ENCODE assay signal across 9 mouse cellular contexts in genomic region chr13:23506819-23507515, GRCm38 (mm10). TPM values are rescaled to one million over a fixed set of nuclear protein-coding genes. Genes with fewer than 3 reads are reported as not detected.
DNase-seq lines count a peak whose midpoint lies in the region; ATAC-seq and TF ChIP-seq lines count a peak whose summit lies in the region.
"Had no signal": no experiment of that assay in that cellular context is flagged by ENCODE, and none has a peak within 500 bp of the region (broad histone marks: within the 10 kb centered on the region; RNA-seq: fewer than 3 reads in every experiment).

No protein-coding gene starts in this region.

- no peaks in the 10 kb centered on the region for H3K9me3 ChIP-seq in heart, embryonic 15.5 days (replicated peaks)
- H3K9me3 ChIP-seq in ES-E14 (ENCODE audit: control insufficient read depth, insufficient read depth, low read depth, low read length): no peaks in the 10 kb centered on the region
- no peaks in the 10 kb centered on the region for H3K9me3 ChIP-seq in embryonic facial prominence, embryonic 15.5 days (replicated peaks)
- no peaks in the 10 kb centered on the region for H3K9me3 ChIP-seq in liver, embryonic 16.5 days (replicated peaks; ENCODE audit: control insufficient read depth, low read length)

- no peak for ATAC-seq in heart, embryonic 15.5 days (replicated peaks; ENCODE audit: insufficient number of reproducible peaks, insufficient read depth, low FRiP score, low read depth)
- ATAC-seq in embryonic facial prominence, embryonic 15.5 days (ENCODE audit: insufficient number of reproducible peaks, low FRiP score, low TSS enrichment, low read depth): no peak
- 0 out of 2 replicates have a peak, but pooled peaks have one; percentile 40 for ATAC-seq in liver, embryonic 16.5 days (ENCODE audit: low read depth)
- ATAC-seq in frontal cortex, adult (ENCODE audit: low TSS enrichment): no peak

- peaks cover 26% of the 10 kb centered on the region for H3K4me1 ChIP-seq in heart, embryonic 15.5 days (replicated peaks)
- peaks cover 6 to 7% of the 10 kb centered on the region in 2 experiments; a peak in 2 of 4 replicates for H3K4me1 ChIP-seq in ES-E14 (ENCODE audit: control insufficient read depth in 2 of 2, insufficient read depth in 2 of 2, low read length in 2 of 2, poor library complexity in 1 of 2)
- H3K4me1 ChIP-seq in embryonic facial prominence, embryonic 15.5 days: peaks cover 17% of the 10 kb centered on the region; the same call in 1 of the 2 replicates
- peaks cover 38% of the 10 kb centered on the region for H3K4me1 ChIP-seq in liver, embryonic 16.5 days (ENCODE audit: control insufficient read depth, low read depth, low read length)

- H3K4me2 ChIP-seq in heart, embryonic 15.5 days: peak overlapping the region; percentile 62
- peak overlapping the region; percentile 15; the same call in 1 of the 2 replicates for H3K4me2 ChIP-seq in embryonic facial prominence, embryonic 15.5 days (replicated peaks)
- H3K4me2 ChIP-seq in liver, embryonic 16.5 days (ENCODE audit: low read depth, low read length): peak overlapping the region; percentile 73

- H3K9ac ChIP-seq in heart, embryonic 15.5 days: no peak overlapping the region
- H3K9ac ChIP-seq in ES-E14 (ENCODE audit: insufficient read depth, low read depth, low read length, poor library complexity, severe bottlenecking): peak overlapping the region; percentile 38; the same call in 1 of the 2 replicates
- H3K9ac ChIP-seq in embryonic facial prominence, embryonic 15.5 days: no peak overlapping the region
- no peak overlapping the region for H3K9ac ChIP-seq in liver, embryonic 16.5 days (ENCODE audit: low read depth, low read length)

- H3K36me3 ChIP-seq in heart, embryonic 15.5 days: no peaks in the 10 kb centered on the region
- H3K36me3 ChIP-seq in ES-E14 (ENCODE audit: control insufficient read depth, insufficient read depth, low read length, poor library complexity, severe bottlenecking): no peaks in the 10 kb centered on the region
- H3K36me3 ChIP-seq in embryonic facial prominence, embryonic 15.5 days: no peaks in the 10 kb centered on the region
- H3K36me3 ChIP-seq in liver, embryonic 16.5 days (ENCODE audit: control insufficient read depth, insufficient read depth): no peaks in the 10 kb centered on the region

- 0 out of 2 replicates have a peak overlapping the region, but pooled peaks have one; percentile 36 for H3K4me3 ChIP-seq in heart, embryonic 15.5 days
- peak overlapping the region; percentile 51 to 69 for H3K4me3 ChIP-seq in ES-E14 (ENCODE audit: insufficient read depth in 1 of 2, low read depth in 1 of 2, low read length in 2 of 2, poor library complexity in 1 of 2, severe bottlenecking in 1 of 2)
- H3K4me3 ChIP-seq in embryonic facial prominence, embryonic 15.5 days (replicated peaks): no peak overlapping the region
- peak overlapping the region; percentile 59 for H3K4me3 ChIP-seq in liver, embryonic 16.5 days (ENCODE audit: low read depth, low read length)

- no peaks in the 10 kb centered on the region for H3K27me3 ChIP-seq in heart, embryonic 15.5 days
- no peaks in the 10 kb centered on the region for H3K27me3 ChIP-seq in embryonic facial prominence, embryonic 15.5 days
- no peaks in the 10 kb centered on the region for H3K27me3 ChIP-seq in liver, embryonic 16.5 days (ENCODE audit: control insufficient read depth, insufficient read depth, low read depth, low read length)

- intact Hi-C loops in left cerebral cortex, postnatal 25 days (cut with DNase I): no loop called here

- H3K27ac ChIP-seq in heart, embryonic 15.5 days: peak overlapping the region; percentile 51; the same call in 1 of the 2 replicates
- peak overlapping the region; percentile 52; the same call in 1 of the 2 replicates for H3K27ac ChIP-seq in ES-E14 (ENCODE audit: insufficient read depth, low read depth, low read length, poor library complexity, severe bottlenecking)
- H3K27ac ChIP-seq in embryonic facial prominence, embryonic 15.5 days (replicated peaks): no peak overlapping the region
- H3K27ac ChIP-seq in liver, embryonic 16.5 days (ENCODE audit: low read length): 0 out of 2 replicates have a peak overlapping the region, but pooled peaks have one; percentile 14

- WGBS in heart, embryonic 15.5 days: 35% methylated on average over 14 of the region's 14 CpGs
- 30% methylated on average over 14 of the region's 14 CpGs for WGBS in embryonic facial prominence, embryonic 15.5 days
- 13% methylated on average over 14 of the region's 14 CpGs for WGBS in liver, embryonic 16.5 days (ENCODE audit: insufficient replicate concordance)

- in situ Hi-C loops in ES-E14 (cut with MboI; ENCODE audit: low sequenced_read_pairs in 2 of 2, unreplicated experiment in 2 of 2): loop anchor here (25.0 kb wide), 1 partner anchor 195 kb away; no protein-coding TSS in a partner anchor

- DNase-seq in heart, postnatal 4 days: no peak
- DNase-seq in ES-E14 (ENCODE audit: low read depth, low spot score): peak; percentile 79
- no peak for DNase-seq in T-cell, adult 2 months (ENCODE audit: low spot score)
- no peak for DNase-seq in left cerebral cortex, postnatal 25 days (ENCODE audit: low spot score in 2 of 2)

TF ChIP-seq in ES-E14, 5 proteins besides CTCF, POLR2A, EP300 and RAD21:
- no peak for TF ChIP-seq MAFK (IDR thresholded peaks at IDR 0.05; ENCODE audit: insufficient read depth, low read depth, low read length)
- TF ChIP-seq ZNF384 (IDR thresholded peaks at IDR 0.05; ENCODE audit: low read depth, low read length): peak; percentile 65; the same call in 1 of the 2 replicates

RNA-seq across cellular contexts. Expression of gene Btn2a2, which starts 18.3 kb away (rescaled TPM):
- 0.31 and 0.41 TPM in 2 replicates for polyA plus RNA-seq in heart, embryonic 15.5 days (2015; fragmentation: Nextera tagmentation; extraction: Ambion mirVana)
- total RNA-seq in heart, postnatal 4 days (2021): not detected
- 0.95 and 1.5 TPM in 2 replicates for total RNA-seq in ES-E14 (2012; rRNA removed)
- polyA plus RNA-seq in embryonic facial prominence, embryonic 15.5 days (2015; fragmentation: Nextera tagmentation; extraction: Ambion mirVana): 0.55 and 0.65 TPM in 2 replicates
- not detected in 2 replicates for polyA plus RNA-seq in liver, embryonic 16.5 days (2015; fragmentation: Nextera tagmentation; extraction: Ambion mirVana)
- 1 to 10 TPM; 1.1 to 1.3 TPM for total RNA-seq in left cerebral cortex, postnatal 25 days (2021)
- total RNA-seq: hematopoietic stem cell, adult 5-6 weeks had no signal

RNA-seq across cellular contexts. Expression of gene Hist1h4h, which starts 23.9 kb away (rescaled TPM):
- 5.4 and 5.7 TPM in 2 replicates for polyA plus RNA-seq in heart, embryonic 15.5 days (2015; fragmentation: Nextera tagmentation; extraction: Ambion mirVana)
- total RNA-seq in heart, postnatal 4 days (2021): 1,000 to 10,000 TPM; 1,227 to 1,327 TPM
- 2,382 and 2,804 TPM in 2 replicates for total RNA-seq in ES-E14 (2012; rRNA removed)
- 6.1 and 7.1 TPM in 2 replicates for polyA plus RNA-seq in embryonic facial prominence, embryonic 15.5 days (2015; fragmentation: Nextera tagmentation; extraction: Ambion mirVana)
- 5.5 and 9.8 TPM in 2 replicates for polyA plus RNA-seq in liver, embryonic 16.5 days (2015; fragmentation: Nextera tagmentation; extraction: Ambion mirVana)
- 100 to 1,000 TPM; 300 to 349 TPM for total RNA-seq in left cerebral cortex, postnatal 25 days (2021)

RNA-seq across cellular contexts. Expression of gene Hist1h2af, which starts 26.7 kb away (rescaled TPM):
- polyA plus RNA-seq in heart, embryonic 15.5 days (2015; fragmentation: Nextera tagmentation; extraction: Ambion mirVana): 2.2 and 2.6 TPM in 2 replicates
- total RNA-seq in heart, postnatal 4 days (2021): 100 to 1,000 TPM; 480 to 499 TPM
- 1,402 and 1,887 TPM in 2 replicates for total RNA-seq in ES-E14 (2012; rRNA removed)
- 2.7 and 3.4 TPM in 2 replicates for polyA plus RNA-seq in embryonic facial prominence, embryonic 15.5 days (2015; fragmentation: Nextera tagmentation; extraction: Ambion mirVana)
- polyA plus RNA-seq in liver, embryonic 16.5 days (2015; fragmentation: Nextera tagmentation; extraction: Ambion mirVana): 2.0 and 6.7 TPM in 2 replicates
- total RNA-seq in left cerebral cortex, postnatal 25 days (2021): 1 to 10 TPM; 1.6 to 3.9 TPM

RNA-seq across cellular contexts. Expression of gene Hist1h3g, which starts 28.3 kb away (rescaled TPM):
- polyA plus RNA-seq in heart, embryonic 15.5 days (2015; fragmentation: Nextera tagmentation; extraction: Ambion mirVana): 1.6 and 3.1 TPM in 2 replicates
- 100 to 1,000 TPM; 165 to 172 TPM for total RNA-seq in heart, postnatal 4 days (2021)
- 436 and 621 TPM in 2 replicates for total RNA-seq in ES-E14 (2012; rRNA removed)
- 3.2 and 5.3 TPM in 2 replicates for polyA plus RNA-seq in embryonic facial prominence, embryonic 15.5 days (2015; fragmentation: Nextera tagmentation; extraction: Ambion mirVana)
- 11.0 and 14.8 TPM in 2 replicates for polyA plus RNA-seq in liver, embryonic 16.5 days (2015; fragmentation: Nextera tagmentation; extraction: Ambion mirVana)
- total RNA-seq in left cerebral cortex, postnatal 25 days (2021): 1 to 10 TPM; 3.1 to 4.6 TPM

RNA-seq across cellular contexts. Expression of gene Hist1h2bh, which starts 36.2 kb away (rescaled TPM):
- polyA plus RNA-seq in heart, embryonic 15.5 days (2015; fragmentation: Nextera tagmentation; extraction: Ambion mirVana): 0.61 and 0.74 TPM in 2 replicates
- total RNA-seq in heart, postnatal 4 days (2021): 10 to 100 TPM; 23.5 to 23.8 TPM
- 98.5 and 146 TPM in 2 replicates for total RNA-seq in ES-E14 (2012; rRNA removed)
- polyA plus RNA-seq in embryonic facial prominence, embryonic 15.5 days (2015; fragmentation: Nextera tagmentation; extraction: Ambion mirVana): 1.0 and 1.1 TPM in 2 replicates
- 1.1 and 1.8 TPM in 2 replicates for polyA plus RNA-seq in liver, embryonic 16.5 days (2015; fragmentation: Nextera tagmentation; extraction: Ambion mirVana)
- total RNA-seq in left cerebral cortex, postnatal 25 days (2021): under 1 TPM; 0.57 to 0.87 TPM

Comparison
In these comparisons a context has a peak if more than half of its experiments do, and no peak if none do; other contexts are left out.
1. H3K4me2 ChIP-seq: peak in every context shown above with its lines; median percentile 73 in liver, embryonic 16.5 days; 62 in heart, embryonic 15.5 days; 15 in embryonic facial prominence, embryonic 15.5 days.
2. RNA of gene Hist1h2af, which starts 26.7 kb away (total RNA-seq): 1,402 to 1,887 TPM in ES-E14 and 480 to 499 TPM in heart, postnatal 4 days; 1.6 to 3.9 TPM in left cerebral cortex, postnatal 25 days; every median in the first group is over 10 times any median in the second.